8 mouse cellular contexts compared by ENCODE assay signal in the genomic region with DNA sequence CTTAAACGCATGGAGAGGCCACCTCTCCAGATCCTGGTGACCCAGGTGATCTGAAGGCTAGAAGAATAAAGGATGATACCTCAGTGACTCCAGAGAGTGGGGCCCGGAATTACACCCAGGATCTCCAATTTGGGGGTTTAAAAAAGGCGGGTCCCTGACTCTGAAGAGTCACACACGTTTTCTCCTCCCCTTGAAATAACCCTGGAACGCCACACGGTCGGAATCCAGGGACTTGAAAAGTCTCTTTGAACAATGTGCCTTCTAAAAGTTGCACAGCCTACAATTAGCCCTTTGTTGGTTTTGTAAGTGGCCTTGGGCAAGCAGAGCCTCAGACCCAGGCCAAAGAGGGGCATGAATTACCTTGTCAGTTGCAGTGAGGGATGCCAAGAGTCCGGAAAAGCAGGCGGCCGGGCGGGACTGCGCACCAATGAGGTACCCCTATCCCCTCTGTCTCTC. TPM values are rescaled to one million over a fixed set of nuclear protein-coding genes. Genes with fewer than 3 reads are reported as not detected.
A peak's percentile ranks its signal among the peaks of the same experiment; 100 is the strongest.
DNase-seq lines count a peak whose midpoint lies in the region; ATAC-seq and TF ChIP-seq lines count a peak whose summit lies in the region.

No protein-coding gene starts in this region.

- no peak for ATAC-seq in forebrain, embryonic 14.5 days
- ATAC-seq in liver, embryonic 15.5 days (ENCODE audit: insufficient read depth): no peak

- H3K9me3 ChIP-seq in E14TG2a.4 (ENCODE audit: low read length): no peaks in the 10 kb centered on the region
- no peaks in the 10 kb centered on the region for H3K9me3 ChIP-seq in forebrain, embryonic 14.5 days (replicated peaks; ENCODE audit: control insufficient read depth, low read length)
- no peaks in the 10 kb centered on the region for H3K9me3 ChIP-seq in liver, embryonic 15.5 days (replicated peaks)

- DNase-seq in heart, adult 2 months: no peak
- DNase-seq in heart, adult 11 months: no peak
- no peak for DNase-seq in forebrain, embryonic 14.5 days (ENCODE audit: low spot score)
- no peak for DNase-seq in gastrocnemius, postnatal 25 days
- no peak for DNase-seq in left cerebral cortex, postnatal 25 days (ENCODE audit: low spot score in 2 of 2)
- DNase-seq in layer of hippocampus, postnatal 25 days (ENCODE audit: extremely low spot score in 1 of 2, low spot score in 1 of 2): no peak

- no peaks in the 10 kb centered on the region for H3K36me3 ChIP-seq in heart, adult 2 months (ENCODE audit: control insufficient read depth, insufficient read depth, low read length)
- no peaks in the 10 kb centered on the region for H3K36me3 ChIP-seq in E14TG2a.4 (ENCODE audit: insufficient read depth, low read length)
- no peaks in the 10 kb centered on the region for H3K36me3 ChIP-seq in forebrain, embryonic 14.5 days (ENCODE audit: control insufficient read depth, insufficient read depth, low read length)
- H3K36me3 ChIP-seq in liver, embryonic 15.5 days (replicated peaks): no peaks in the 10 kb centered on the region

- peak overlapping the region; percentile 85 for H3K9ac ChIP-seq in heart, adult 2 months (ENCODE audit: low read depth, low read length)
- H3K9ac ChIP-seq in forebrain, embryonic 14.5 days (ENCODE audit: low read length): peak overlapping the region; percentile 79
- H3K9ac ChIP-seq in liver, embryonic 15.5 days: peak overlapping the region; percentile 56

- no peaks in the 10 kb centered on the region for H3K27me3 ChIP-seq in heart, adult 2 months (ENCODE audit: control insufficient read depth, insufficient read depth, low read length)
- peaks cover 15% of the 10 kb centered on the region for H3K27me3 ChIP-seq in E14TG2a.4 (ENCODE audit: insufficient read depth, low read length)
- H3K27me3 ChIP-seq in forebrain, embryonic 14.5 days (replicated peaks; ENCODE audit: control insufficient read depth, insufficient read depth, low read length): no peaks in the 10 kb centered on the region
- H3K27me3 ChIP-seq in liver, embryonic 15.5 days: peaks cover 8% of the 10 kb centered on the region

- WGBS in heart, adult 2 months: under 1% methylated on average over 12 of the region's 12 CpGs
- 2% methylated on average over 12 of the region's 12 CpGs for WGBS in forebrain, embryonic 14.5 days
- WGBS in liver, embryonic 15.5 days (ENCODE audit: insufficient replicate concordance): 2% methylated on average over 12 of the region's 12 CpGs

- no peak for TF ChIP-seq CTCF in heart, adult 2 months (IDR thresholded peaks at IDR 0.05)
- no peak for TF ChIP-seq CTCF in E14TG2a.4 (conservative IDR thresholded peaks at IDR 0.05; ENCODE audit: low read length)

- peak overlapping the region; percentile 97 for H3K27ac ChIP-seq in heart, adult 2 months
- no peak overlapping the region for H3K27ac ChIP-seq in forebrain, embryonic 14.5 days (ENCODE audit: low read depth, low read length)
- peak overlapping the region; percentile 89 for H3K27ac ChIP-seq in liver, embryonic 15.5 days (replicated peaks)

- peak overlapping the region; percentile 74 for H3K4me3 ChIP-seq in heart, adult 2 months
- peak overlapping the region; percentile 93 for H3K4me3 ChIP-seq in E14TG2a.4 (replicated peaks; ENCODE audit: low read length)
- peak overlapping the region; percentile 69 for H3K4me3 ChIP-seq in forebrain, embryonic 14.5 days (ENCODE audit: low read depth, low read length)
- peak overlapping the region; percentile 71 for H3K4me3 ChIP-seq in liver, embryonic 15.5 days (replicated peaks)

- no peak for TF ChIP-seq POLR2A in heart, adult 2 months (IDR thresholded peaks at IDR 0.05; ENCODE audit: insufficient read depth, low read depth, low read length)

- no peaks in the 10 kb centered on the region for H3K79me2 ChIP-seq in heart, adult 2 months (replicated peaks; ENCODE audit: control insufficient read depth, insufficient read depth, low read length)

- intact Hi-C loops in heart, adult 2 months (cut with DNase I): loop anchor here (2.0 to 5.0 kb wide), 4 partner anchors 55 to 175 kb away; no protein-coding TSS in a partner anchor
- intact Hi-C loops in left cerebral cortex, postnatal 25 days (cut with DNase I): loop anchor here (2.0 to 5.0 kb wide), 2 partner anchors 55 to 130 kb away; no protein-coding TSS in a partner anchor

- H3K4me2 ChIP-seq in forebrain, embryonic 14.5 days (ENCODE audit: low read length): peak overlapping the region; percentile 96
- H3K4me2 ChIP-seq in liver, embryonic 15.5 days: peak overlapping the region; percentile 90

- peaks cover 3% of the 10 kb centered on the region for H3K4me1 ChIP-seq in heart, adult 2 months (ENCODE audit: control insufficient read depth, insufficient read depth, low read length)
- H3K4me1 ChIP-seq in E14TG2a.4 (replicated peaks; ENCODE audit: low read depth, low read length): peaks cover 16% of the 10 kb centered on the region
- peaks cover 9% of the 10 kb centered on the region; the same call in 1 of the 2 replicates for H3K4me1 ChIP-seq in forebrain, embryonic 14.5 days (ENCODE audit: control insufficient read depth, insufficient read depth, low read length)
- H3K4me1 ChIP-seq in liver, embryonic 15.5 days (replicated peaks): peaks cover 29% of the 10 kb centered on the region

- no peak for TF ChIP-seq EP300 in heart, adult 2 months (IDR thresholded peaks at IDR 0.05; ENCODE audit: insufficient read depth, low read depth, low read length)

RNA-seq across cellular contexts. Expression of gene Utrn, which starts 1.4 kb away (rescaled TPM):
- total RNA-seq in heart, adult 2 months (2021): 10 to 100 TPM; 61.8 to 68.1 TPM
- polyA plus RNA-seq in heart, adult 2 months (2012; rRNA removed): 18.8 and 33.4 TPM in 2 replicates
- 7.2 and 15.8 TPM in 2 replicates for polyA plus RNA-seq in forebrain, embryonic 14.5 days (2014; fragmentation: Nextera tagmentation; extraction: Ambion mirVana)
- 8.2 and 10.0 TPM in 2 replicates for polyA plus RNA-seq in liver, embryonic 15.5 days (2015; fragmentation: Nextera tagmentation; extraction: Ambion mirVana)
- 10 to 100 TPM; 29.6 to 39.0 TPM for total RNA-seq in gastrocnemius, postnatal 25 days (2021)
- total RNA-seq in left cerebral cortex, postnatal 25 days (2021): 10 to 100 TPM; 53.8 to 58.0 TPM
- total RNA-seq in layer of hippocampus, postnatal 25 days (2021): 10 to 100 TPM; 38.3 to 42.6 TPM
